Mouse (Mus musculus) ES-Bruce4 (cell line): Measurements from ENCODE around the gene Matn1. TPM values are rescaled to one million over a fixed set of nuclear protein-coding genes. Genes with fewer than 3 reads are reported as not detected.

ENCODE experiments used
- H3K27ac ChIP-seq: 2 replicates; pipeline ENCODE4 v1.5.1; 2012; ENCODE audit warnings: low read length, inconsistent platforms; ENCODE audit not compliant: insufficient read depth
- H3K27me3 ChIP-seq: 2 replicates; pipeline ENCODE4 v1.6.1; 2012; ENCODE audit warnings: mild to moderate bottlenecking, low read length, inconsistent platforms; ENCODE audit not compliant: control insufficient read depth, poor library complexity, insufficient read depth, severe bottlenecking
- H3K36me3 ChIP-seq: 2 replicates; pipeline ENCODE4 v1.6.1; 2012; ENCODE audit warnings: inconsistent platforms, mild to moderate bottlenecking, low read length, moderate library complexity; ENCODE audit not compliant: control insufficient read depth, poor library complexity, insufficient read depth, severe bottlenecking
- H3K4me1 ChIP-seq: one replicate; pipeline ENCODE4 v1.8.1; 2011; ENCODE audit warnings: low read length; ENCODE audit not compliant: control insufficient read depth, insufficient read depth
- H3K4me3 ChIP-seq: 2 replicates; pipeline ENCODE4 v1.5.1; 2011; ENCODE audit warnings: low read depth, mild to moderate bottlenecking, low read length
- H3K9ac ChIP-seq: 2 replicates; pipeline ENCODE4 v1.6.1; 2012; ENCODE audit warnings: low read depth, mild to moderate bottlenecking, inconsistent platforms; ENCODE audit not compliant: poor library complexity, severe bottlenecking
- H3K9me3 ChIP-seq: replicated peaks from 2 replicates; pipeline ENCODE4 v1.6.1; 2012; ENCODE audit warnings: mild to moderate bottlenecking, low read length, inconsistent platforms; ENCODE audit not compliant: control insufficient read depth, poor library complexity, insufficient read depth, severe bottlenecking
- CTCF ChIP-seq: IDR thresholded peaks from one replicate; pipeline ENCODE4 v1.8.1; 2011; ENCODE audit warnings: low read depth, low read length
- EP300 ChIP-seq: IDR thresholded peaks from 2 replicates; pipeline ENCODE4 v1.6.1; 2011; ENCODE audit warnings: low read depth, low read length; ENCODE audit not compliant: insufficient read depth
- POLR2A ChIP-seq: IDR thresholded peaks from one replicate; pipeline ENCODE4 v1.8.1; 2011; ENCODE audit warnings: low read length; ENCODE audit not compliant: insufficient read depth
- polyA plus RNA-seq: library from polyadenylated mRNA; stranded (reverse); fragments of >200 nt; gene quantifications from 2 replicates; pipeline ENCODE4 v1.2.4, GENCODE M21; 2011; ENCODE audit warnings: low read depth; ENCODE audit not compliant: missing spikeins, insufficient read depth, insufficient read length

The Matn1 gene
- polyA plus RNA-seq, 1 experiment: 1.9 TPM

DNA sequence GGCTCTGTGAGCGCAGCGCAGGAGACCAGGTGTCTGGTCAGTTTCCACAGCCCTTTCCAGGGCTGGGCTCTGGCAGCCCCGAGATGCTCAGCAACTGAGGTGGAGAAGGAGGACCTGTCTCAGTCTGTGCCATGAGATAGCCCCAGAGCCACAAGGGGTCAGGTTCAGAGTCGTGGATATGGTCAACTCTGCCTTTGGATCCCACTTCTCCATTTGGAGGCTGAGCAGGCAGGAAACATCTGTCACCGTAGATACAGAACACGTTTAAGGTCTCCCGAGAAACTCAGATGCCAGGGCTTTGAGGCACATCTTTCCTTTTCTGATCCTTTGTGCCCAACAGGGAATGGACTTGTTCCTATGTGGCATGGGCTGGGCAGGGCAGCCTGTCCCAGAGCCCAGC lies 594 bp downstream of the Matn1 start:
- no peak overlapping the region for H3K4me3 ChIP-seq
- H3K36me3 ChIP-seq: no peaks in the 10 kb centered on the region
- H3K9me3 ChIP-seq: no peaks in the 10 kb centered on the region
- no peak overlapping the region for H3K9ac ChIP-seq
- H3K27me3 ChIP-seq: no peaks in the 10 kb centered on the region
- TF ChIP-seq EP300 (no peak), POLR2A (no peak), CTCF (no peak)
- no peak overlapping the region for H3K27ac ChIP-seq
- peaks cover 2% of the 10 kb centered on the region for H3K4me1 ChIP-seq

DNA sequence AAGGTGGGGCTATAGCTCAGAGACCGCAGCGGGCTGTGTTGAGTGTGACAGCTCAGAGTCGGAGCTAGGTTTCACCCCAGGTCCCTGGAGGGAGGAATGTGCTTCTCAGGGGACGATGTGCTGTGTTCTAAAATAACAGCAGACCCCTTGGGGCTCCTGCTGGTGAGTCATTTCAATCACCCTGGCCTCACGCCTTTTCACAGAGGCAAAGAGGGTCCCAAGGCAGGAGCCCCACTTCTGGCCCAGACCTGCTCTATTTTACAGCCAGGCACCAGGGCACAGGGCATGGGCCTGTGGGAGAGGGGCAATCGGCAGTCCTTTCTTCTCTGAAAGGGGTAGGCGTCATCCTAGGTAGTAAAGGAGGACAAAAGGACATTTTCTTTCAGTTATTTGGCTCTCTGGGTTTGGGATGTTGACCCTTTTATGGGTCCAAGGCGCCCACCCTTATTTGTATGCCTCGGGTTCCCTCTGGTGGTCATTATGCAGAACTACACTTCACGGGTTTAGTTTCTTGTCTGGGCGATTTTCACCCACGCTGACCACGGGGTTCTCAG lies 3.0 kb downstream of the Matn1 start:
- Histone ChIP-seq H3K4me1 (peaks cover 2% of the 10 kb centered on the region), H3K4me3 (no peak overlapping the region), H3K36me3 (no peaks in the 10 kb centered on the region), H3K9ac (no peak overlapping the region), H3K9me3 (no peaks in the 10 kb centered on the region), H3K27me3 (no peaks in the 10 kb centered on the region), H3K27ac (no peak overlapping the region)
- TF ChIP-seq POLR2A (no peak), EP300 (no peak), CTCF (peak; percentile 55)

DNA sequence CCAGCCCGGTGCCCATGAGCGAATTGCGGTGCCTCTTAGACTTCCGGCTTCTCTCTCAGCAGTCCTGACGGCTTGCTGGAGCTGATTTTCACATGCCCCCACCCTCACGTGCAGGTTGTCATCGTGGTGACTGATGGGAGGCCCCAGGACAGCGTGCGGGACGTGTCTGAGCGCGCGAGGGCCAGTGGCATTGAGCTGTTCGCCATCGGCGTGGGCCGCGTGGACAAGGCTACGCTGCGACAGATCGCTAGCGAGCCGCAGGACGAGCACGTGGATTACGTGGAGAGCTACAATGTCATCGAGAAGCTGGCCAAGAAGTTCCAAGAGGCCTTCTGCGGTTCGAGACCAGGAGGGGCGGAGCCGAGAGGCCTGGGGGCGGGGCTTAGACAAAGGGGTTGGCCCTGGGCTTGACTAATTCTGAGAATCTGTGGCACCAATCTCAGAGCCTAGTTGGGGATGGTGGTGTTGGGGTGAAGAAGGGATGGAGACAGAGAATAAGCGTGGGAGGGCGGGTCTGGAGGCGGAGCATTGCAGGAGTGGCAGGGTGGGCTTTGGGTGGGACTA lies 5.7 kb downstream of the Matn1 start:
- H3K27ac ChIP-seq: no peak overlapping the region
- H3K9me3 ChIP-seq: no peaks in the 10 kb centered on the region
- H3K4me3 ChIP-seq: no peak overlapping the region

DNA sequence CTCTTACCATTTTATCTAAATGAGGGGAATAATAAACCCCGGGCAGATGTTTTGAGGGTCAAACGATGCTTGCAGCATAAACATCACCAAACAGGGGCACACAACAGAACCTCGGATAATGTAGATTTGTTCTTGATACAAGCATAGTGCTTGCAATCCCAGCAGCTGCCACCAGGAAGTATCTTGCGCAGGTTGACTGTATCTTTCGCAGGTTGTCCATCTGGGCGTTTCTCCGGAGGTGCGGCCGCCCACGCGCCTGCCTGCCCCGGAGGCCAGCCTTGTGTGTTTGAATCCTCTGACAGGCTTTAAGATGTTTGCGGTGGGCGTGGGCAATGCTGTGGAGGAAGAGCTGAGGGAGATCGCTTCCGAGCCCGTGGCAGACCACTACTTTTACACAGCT lies 8.3 kb downstream of the Matn1 start:
- Histone ChIP-seq H3K27ac (no peak overlapping the region), H3K27me3 (no peaks in the 10 kb centered on the region), H3K4me1 (no peaks in the 10 kb centered on the region), H3K36me3 (no peaks in the 10 kb centered on the region), H3K4me3 (no peak overlapping the region), H3K9ac (no peak overlapping the region), H3K9me3 (no peaks in the 10 kb centered on the region)
- TF ChIP-seq EP300 (no peak), CTCF (no peak), POLR2A (no peak)

More for the DNA sequence above, 5.7 kb downstream of the Matn1 start:
- H3K9ac ChIP-seq: no peak overlapping the region
- H3K27me3 ChIP-seq: no peaks in the 10 kb centered on the region
- no peaks in the 10 kb centered on the region for H3K36me3 ChIP-seq
- TF ChIP-seq POLR2A (no peak), EP300 (no peak), CTCF (no peak)
- no peaks in the 10 kb centered on the region for H3K4me1 ChIP-seq

DNA sequence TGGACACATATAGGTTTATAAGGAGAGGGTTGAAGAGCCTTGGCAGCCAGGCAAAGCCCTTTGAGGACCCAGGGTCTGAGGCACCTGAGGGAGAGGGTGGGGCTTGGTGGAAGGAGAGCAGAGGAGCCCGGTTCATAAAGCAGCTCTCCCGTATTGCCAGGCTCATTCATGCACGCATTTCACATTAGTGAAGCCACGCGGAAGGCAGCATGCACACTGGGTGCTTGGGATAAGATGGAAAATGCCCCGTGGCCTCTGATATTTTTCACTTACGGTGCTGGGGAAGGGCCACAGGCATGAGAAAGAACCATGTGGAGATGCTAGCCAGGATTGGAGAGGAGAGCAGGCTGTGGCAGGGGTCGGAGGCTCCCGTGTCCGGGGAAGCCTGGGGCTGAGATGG lies 13.0 kb downstream of the Matn1 start:
- Histone ChIP-seq H3K4me1 (no peaks in the 10 kb centered on the region), H3K27ac (no peak overlapping the region)

DNA sequence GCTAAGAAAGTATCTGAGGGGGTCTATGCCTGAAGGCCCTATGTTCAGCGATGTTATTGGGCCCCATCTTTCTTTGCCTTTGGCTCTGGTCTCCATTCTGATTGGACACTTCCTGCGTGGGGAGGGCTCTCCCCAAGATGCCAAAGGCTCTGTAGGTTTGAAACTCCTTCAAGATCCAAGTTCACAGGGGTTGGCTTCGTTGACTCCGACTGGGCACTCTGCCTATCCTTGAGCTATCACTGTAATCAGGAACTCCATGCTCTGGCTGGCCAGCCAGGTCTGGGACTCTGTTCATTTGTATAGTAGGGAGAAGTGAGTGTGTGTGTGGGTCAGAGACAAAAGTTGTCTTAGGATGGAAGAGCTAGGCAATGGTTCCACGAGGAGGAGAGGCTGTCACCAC lies 14.6 kb downstream of the Matn1 start:
- Histone ChIP-seq H3K36me3 (no peaks in the 10 kb centered on the region), H3K4me3 (no peak overlapping the region), H3K4me1 (no peaks in the 10 kb centered on the region), H3K27me3 (no peaks in the 10 kb centered on the region), H3K9me3 (no peaks in the 10 kb centered on the region), H3K27ac (no peak overlapping the region), H3K9ac (no peak overlapping the region)
- TF ChIP-seq POLR2A: no peak
- TF ChIP-seq EP300: no peak
- TF ChIP-seq CTCF: no peak

More for the DNA sequence above, 13.0 kb downstream of the Matn1 start:
- no peak for TF ChIP-seq POLR2A
- no peaks in the 10 kb centered on the region for H3K9me3 ChIP-seq
- no peak overlapping the region for H3K9ac ChIP-seq
- H3K36me3 ChIP-seq: no peaks in the 10 kb centered on the region
- H3K27me3 ChIP-seq: no peaks in the 10 kb centered on the region
- H3K4me3 ChIP-seq: no peak overlapping the region
